Mouse (Mus musculus): Measurements from ENCODE around the gene Kdm3a. TPM values are rescaled to one million over a fixed set of nuclear protein-coding genes. Genes with fewer than 3 reads are reported as not detected.

The Kdm3a gene
- polyA plus RNA-seq, 1 experiment from 2014 or later = 40.2 TPM

- ATAC-seq = no peak
- Histone ChIP-seq H3K27me3 (replicated peaks; ENCODE audit: control insufficient read depth, insufficient read depth, low read length) (no peaks in the 10 kb centered on the region), H3K9ac (ENCODE audit: low read depth, low read length) (no peak overlapping the region), H3K36me3 (ENCODE audit: control insufficient read depth, insufficient read depth, low read length) (peaks cover 7% of the 10 kb centered on the region), H3K9me3 (ENCODE audit: control insufficient read depth, low read length) (no peaks in the 10 kb centered on the region), H3K4me1 (ENCODE audit: control insufficient read depth, insufficient read depth, low read length) (no peaks in the 10 kb centered on the region), H3K27ac (ENCODE audit: low read length) (no peak overlapping the region), H3K4me3 (ENCODE audit: low read length) (no peak overlapping the region), H3K4me2 (ENCODE audit: low read depth, low read length) (no peak overlapping the region)
- 87% methylated on average over 3 of the region's 3 CpGs for WGBS
Measured at GRCm38 (mm10) chr6:71607756-71608155, 25.0 kb downstream of the Kdm3a start.

GRCm38 (mm10) chr6:71590154-71590553 lies 42.6 kb downstream of the Kdm3a start:
- peaks cover 28% of the 10 kb centered on the region for H3K36me3 ChIP-seq (ENCODE audit: control insufficient read depth, insufficient read depth, low read length)
- WGBS = 83% methylated on average over 4 of the region's 4 CpGs

GRCm38 (mm10) chr6:71589401-71589800 lies 43.4 kb downstream of the Kdm3a start:
- H3K27me3 ChIP-seq (replicated peaks; ENCODE audit: control insufficient read depth, insufficient read depth, low read length) = no peaks in the 10 kb centered on the region
- WGBS = 77% methylated on average over 1 of the region's 1 CpGs
- peaks cover 24% of the 10 kb centered on the region for H3K36me3 ChIP-seq (ENCODE audit: control insufficient read depth, insufficient read depth, low read length)
- H3K9me3 ChIP-seq (ENCODE audit: control insufficient read depth, low read length) = no peaks in the 10 kb centered on the region
- no peaks in the 10 kb centered on the region for H3K4me1 ChIP-seq (ENCODE audit: control insufficient read depth, insufficient read depth, low read length)
- H3K27ac ChIP-seq (ENCODE audit: low read length) = no peak overlapping the region
- H3K9ac ChIP-seq (ENCODE audit: low read depth, low read length) = no peak overlapping the region
- no peak overlapping the region for H3K4me2 ChIP-seq (ENCODE audit: low read depth, low read length)
- no peak for ATAC-seq
- no peak overlapping the region for H3K4me3 ChIP-seq (ENCODE audit: low read length)

More at GRCm38 (mm10) chr6:71590154-71590553, 42.6 kb downstream of the Kdm3a start:
- Histone ChIP-seq H3K4me1 (ENCODE audit: control insufficient read depth, insufficient read depth, low read length) (no peaks in the 10 kb centered on the region), H3K4me3 (ENCODE audit: low read length) (no peak overlapping the region), H3K9ac (ENCODE audit: low read depth, low read length) (no peak overlapping the region), H3K27me3 (replicated peaks; ENCODE audit: control insufficient read depth, insufficient read depth, low read length) (no peaks in the 10 kb centered on the region), H3K9me3 (ENCODE audit: control insufficient read depth, low read length) (no peaks in the 10 kb centered on the region), H3K27ac (ENCODE audit: low read length) (peak overlapping the region; percentile 12; the same call in 1 of the 2 replicates), H3K4me2 (ENCODE audit: low read depth, low read length) (no peak overlapping the region)
- 0 out of 2 replicates have a peak, but pooled peaks have one; percentile 26 for ATAC-seq

GRCm38 (mm10) chr6:71583198-71583597 lies 49.6 kb downstream of the Kdm3a start:
- Histone ChIP-seq H3K27me3 (replicated peaks; ENCODE audit: control insufficient read depth, insufficient read depth, low read length) (no peaks in the 10 kb centered on the region), H3K4me3 (ENCODE audit: low read length) (no peak overlapping the region), H3K4me1 (ENCODE audit: control insufficient read depth, insufficient read depth, low read length) (no peaks in the 10 kb centered on the region), H3K9me3 (ENCODE audit: control insufficient read depth, low read length) (no peaks in the 10 kb centered on the region), H3K27ac (ENCODE audit: low read length) (no peak overlapping the region), H3K4me2 (ENCODE audit: low read depth, low read length) (no peak overlapping the region), H3K36me3 (ENCODE audit: control insufficient read depth, insufficient read depth, low read length) (peaks cover 10% of the 10 kb centered on the region; the same call in 1 of the 2 replicates), H3K9ac (ENCODE audit: low read depth, low read length) (no peak overlapping the region)
- ATAC-seq = no peak
- WGBS = 67% methylated on average over 4 of the region's 4 CpGs

GRCm38 (mm10) chr6:71579478-71579877 lies 53.3 kb downstream of the Kdm3a start:
- H3K9ac ChIP-seq (ENCODE audit: low read depth, low read length) = no peak overlapping the region
- H3K27me3 ChIP-seq (replicated peaks; ENCODE audit: control insufficient read depth, insufficient read depth, low read length) = no peaks in the 10 kb centered on the region
- no peak for ATAC-seq
- no peak overlapping the region for H3K4me2 ChIP-seq (ENCODE audit: low read depth, low read length)
- 96% methylated on average over 11 of the region's 11 CpGs for WGBS
- no peaks in the 10 kb centered on the region for H3K4me1 ChIP-seq (ENCODE audit: control insufficient read depth, insufficient read depth, low read length)
- no peaks in the 10 kb centered on the region for H3K9me3 ChIP-seq (ENCODE audit: control insufficient read depth, low read length)
- H3K4me3 ChIP-seq (ENCODE audit: low read length) = no peak overlapping the region
- peaks cover 10% of the 10 kb centered on the region; the same call in 1 of the 2 replicates for H3K36me3 ChIP-seq (ENCODE audit: control insufficient read depth, insufficient read depth, low read length)
- no peak overlapping the region for H3K27ac ChIP-seq (ENCODE audit: low read length)

- Histone ChIP-seq H3K4me1 (ENCODE audit: control insufficient read depth, insufficient read depth, low read length) (no peaks in the 10 kb centered on the region), H3K27me3 (replicated peaks; ENCODE audit: control insufficient read depth, insufficient read depth, low read length) (no peaks in the 10 kb centered on the region), H3K36me3 (ENCODE audit: control insufficient read depth, insufficient read depth, low read length) (peaks cover 10% of the 10 kb centered on the region), H3K9ac (ENCODE audit: low read depth, low read length) (no peak overlapping the region), H3K4me2 (ENCODE audit: low read depth, low read length) (no peak overlapping the region), H3K4me3 (ENCODE audit: low read length) (no peak overlapping the region), H3K9me3 (ENCODE audit: control insufficient read depth, low read length) (no peaks in the 10 kb centered on the region), H3K27ac (ENCODE audit: low read length) (no peak overlapping the region)
- 86% methylated on average over 1 of the region's 1 CpGs for WGBS
- no peak for ATAC-seq
Measured at GRCm38 (mm10) chr6:71575359-71575758, 57.4 kb downstream of the Kdm3a start.

GRCm38 (mm10) chr6:71569025-71569424 lies 63.8 kb downstream of the Kdm3a start:
- H3K4me3 ChIP-seq (ENCODE audit: low read length) = no peak overlapping the region
- H3K9me3 ChIP-seq (ENCODE audit: control insufficient read depth, low read length) = no peaks in the 10 kb centered on the region
- H3K36me3 ChIP-seq (ENCODE audit: control insufficient read depth, insufficient read depth, low read length) = peaks cover 4% of the 10 kb centered on the region; the same call in 1 of the 2 replicates
- 38% methylated on average over 2 of the region's 2 CpGs for WGBS
- H3K27me3 ChIP-seq (replicated peaks; ENCODE audit: control insufficient read depth, insufficient read depth, low read length) = no peaks in the 10 kb centered on the region
- no peak for ATAC-seq
- H3K4me1 ChIP-seq (ENCODE audit: control insufficient read depth, insufficient read depth, low read length) = no peaks in the 10 kb centered on the region
- H3K27ac ChIP-seq (ENCODE audit: low read length) = no peak overlapping the region
- H3K9ac ChIP-seq (ENCODE audit: low read depth, low read length) = no peak overlapping the region
- no peak overlapping the region for H3K4me2 ChIP-seq (ENCODE audit: low read depth, low read length)

GRCm38 (mm10) chr6:71568616-71569015 lies 64.2 kb downstream of the Kdm3a start:
- Histone ChIP-seq H3K9me3 (ENCODE audit: control insufficient read depth, low read length) (no peaks in the 10 kb centered on the region), H3K4me1 (ENCODE audit: control insufficient read depth, insufficient read depth, low read length) (no peaks in the 10 kb centered on the region), H3K4me2 (ENCODE audit: low read depth, low read length) (no peak overlapping the region), H3K27me3 (replicated peaks; ENCODE audit: control insufficient read depth, insufficient read depth, low read length) (no peaks in the 10 kb centered on the region), H3K36me3 (ENCODE audit: control insufficient read depth, insufficient read depth, low read length) (peaks cover 4% of the 10 kb centered on the region; the same call in 1 of the 2 replicates), H3K27ac (ENCODE audit: low read length) (no peak overlapping the region), H3K4me3 (ENCODE audit: low read length) (no peak overlapping the region), H3K9ac (ENCODE audit: low read depth, low read length) (no peak overlapping the region)
- 74% methylated on average over 3 of the region's 3 CpGs for WGBS
- no peak for ATAC-seq

- H3K9ac ChIP-seq (ENCODE audit: low read depth, low read length) = no peak overlapping the region
- H3K4me3 ChIP-seq (ENCODE audit: low read length) = no peak overlapping the region
- no peak for ATAC-seq
- H3K27ac ChIP-seq (ENCODE audit: low read length) = no peak overlapping the region
- H3K9me3 ChIP-seq (ENCODE audit: control insufficient read depth, low read length) = no peaks in the 10 kb centered on the region
- no peaks in the 10 kb centered on the region for H3K4me1 ChIP-seq (ENCODE audit: control insufficient read depth, insufficient read depth, low read length)
- H3K36me3 ChIP-seq (ENCODE audit: control insufficient read depth, insufficient read depth, low read length) = peaks cover 4% of the 10 kb centered on the region; the same call in 1 of the 2 replicates
- WGBS = 90% methylated on average over 2 of the region's 2 CpGs
- H3K27me3 ChIP-seq (replicated peaks; ENCODE audit: control insufficient read depth, insufficient read depth, low read length) = no peaks in the 10 kb centered on the region
- no peak overlapping the region for H3K4me2 ChIP-seq (ENCODE audit: low read depth, low read length)
Measured at GRCm38 (mm10) chr6:71556826-71557225, 76.0 kb downstream of the Kdm3a start.

GRCm38 (mm10) chr6:71555507-71555951 lies 77.3 kb downstream of the Kdm3a start:
- Histone ChIP-seq H3K9me3 (ENCODE audit: control insufficient read depth, low read length) (no peaks in the 10 kb centered on the region), H3K4me3 (ENCODE audit: low read length) (no peak overlapping the region), H3K4me1 (ENCODE audit: control insufficient read depth, insufficient read depth, low read length) (no peaks in the 10 kb centered on the region), H3K9ac (ENCODE audit: low read depth, low read length) (no peak overlapping the region), H3K27me3 (replicated peaks; ENCODE audit: control insufficient read depth, insufficient read depth, low read length) (no peaks in the 10 kb centered on the region), H3K36me3 (ENCODE audit: control insufficient read depth, insufficient read depth, low read length) (peaks cover 4% of the 10 kb centered on the region; the same call in 1 of the 2 replicates), H3K27ac (ENCODE audit: low read length) (no peak overlapping the region), H3K4me2 (ENCODE audit: low read depth, low read length) (no peak overlapping the region)
- ATAC-seq = no peak
- 84% methylated on average over 2 of the region's 2 CpGs for WGBS

Measured in intestine, embryonic 16.5 days (tissue).